Mouse (Mus musculus) adrenal gland, postnatal 10 days (tissue): Measurements from ENCODE around the gene Bod1. TPM values are rescaled to one million over a fixed set of nuclear protein-coding genes. Genes with fewer than 3 reads are reported as not detected.

Source experiments
- total RNA-seq, 2 experiments: library from RNA; stranded (reverse); gene quantifications; 2 replicates each; pipeline ENCODE4 v1.2.3; 2021

Gene Bod1
- total RNA-seq, 2 experiments from 2014 or later: 58.1 to 61.2 TPM

Other genes with a start within 250 kb of the Bod1 start
- 100 to 1,000 TPM in 1 of 2 experiments, 10 to 100 TPM in 1; 66.9 to 133 TPM for gene Cpeb4, start 200.3 kb upstream of the Bod1 start, total RNA-seq